Mouse (Mus musculus) midbrain, embryonic 16.5 days (tissue): ENCODE data around the gene Hpgds. TPM values are rescaled to one million over a fixed set of nuclear protein-coding genes. Genes with fewer than 3 reads are reported as not detected.

ENCODE experiments used
- ATAC-seq: fragments of 200-750 bp; cut with Nextera tagmentation; 2 replicates; pipeline ENCODE4 v1.8.0; 2017; ENCODE audit warnings: moderate TSS enrichment
- H3K27ac ChIP-seq: fragments of 300-500 bp; sonication (generic); 2 replicates; pipeline ENCODE4 v1.5.1; 2014; ENCODE audit warnings: mild to moderate bottlenecking, low read length, mixed read lengths
- H3K27me3 ChIP-seq: fragments of 300-500 bp; sonication (generic); 2 replicates; pipeline ENCODE4 v1.6.1; 2014; ENCODE audit warnings: low read depth, low read length, mixed read lengths; ENCODE audit not compliant: control insufficient read depth, insufficient read depth
- H3K36me3 ChIP-seq: fragments of 300-500 bp; sonication (generic); 2 replicates; pipeline ENCODE4 v1.6.1; 2014; ENCODE audit warnings: mild to moderate bottlenecking, low read length, moderate library complexity, mixed read lengths; ENCODE audit not compliant: control insufficient read depth, insufficient read depth
- H3K4me1 ChIP-seq: fragments of 300-500 bp; sonication (generic); 2 replicates; pipeline ENCODE4 v1.6.1; 2014; ENCODE audit warnings: mild to moderate bottlenecking, low read length, mixed read lengths; ENCODE audit not compliant: control insufficient read depth, insufficient read depth
- H3K4me2 ChIP-seq: fragments of 300-500 bp; sonication (generic); 2 replicates; pipeline ENCODE4 v1.6.1; 2014; ENCODE audit warnings: mild to moderate bottlenecking, low read length, mixed read lengths
- H3K4me3 ChIP-seq: fragments of 300-500 bp; sonication (generic); 2 replicates; pipeline ENCODE4 v1.5.1; 2014; ENCODE audit warnings: low read depth, mild to moderate bottlenecking, low read length, moderate library complexity, mixed read lengths
- H3K9ac ChIP-seq: fragments of 300-500 bp; sonication (generic); 2 replicates; pipeline ENCODE4 v1.6.1; 2014; ENCODE audit warnings: low read depth, low read length, mixed read lengths
- H3K9me3 ChIP-seq: fragments of 300-500 bp; sonication (generic); replicated peaks from 2 replicates; pipeline ENCODE4 v1.6.1; 2014; ENCODE audit warnings: mild to moderate bottlenecking, low read length, mixed read lengths; ENCODE audit not compliant: control insufficient read depth, poor library complexity, severe bottlenecking
- WGBS: fragments of 180-500 bp; shearing (Covaris S2); extraction: QIAGEN DNeasy Blood & Tissue Kit; methylation state at CpG from one replicate; pipeline ENCODE4 v1.1.7; 2014; 5-methylcytosine and 5-hydroxymethylcytosine counted together
- polyA plus RNA-seq: library from polyadenylated mRNA; unstranded; fragments of >200 nt; fragmentation: Nextera tagmentation; extraction: Ambion mirVana; gene quantifications from 2 replicates; pipeline ENCODE4 v1.2.1, GENCODE M21; 2015

Gene Hpgds
- polyA plus RNA-seq: 3.2 and 3.7 TPM in 2 replicates

DNA sequence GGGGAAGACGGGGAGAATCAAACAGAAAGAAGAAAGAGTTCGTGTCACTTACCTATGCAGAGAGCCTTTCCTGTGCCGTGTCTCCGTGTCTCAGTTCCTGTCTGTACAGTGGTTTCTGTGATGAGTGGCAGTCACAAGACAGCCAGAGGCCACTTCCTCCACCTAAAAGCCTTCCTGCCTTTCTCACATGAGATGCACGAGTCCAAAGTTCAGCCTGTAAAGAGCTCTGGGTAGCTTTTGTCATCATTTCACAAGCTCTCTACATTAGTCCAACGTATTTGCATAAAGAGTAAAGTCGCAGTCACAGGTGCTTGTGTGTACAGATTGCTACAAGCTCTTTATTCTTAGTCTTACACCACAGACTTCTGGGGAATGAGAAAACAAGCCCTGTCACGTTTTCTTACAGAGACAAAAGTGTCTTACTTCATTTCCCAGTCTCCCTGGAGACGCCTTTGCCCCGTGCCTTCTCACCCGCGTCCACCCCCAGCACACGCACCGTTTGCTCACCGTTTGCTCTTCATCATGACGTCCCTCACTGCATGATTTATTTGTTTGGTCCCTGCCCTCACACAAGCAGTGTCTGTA is at the start of gene Hpgds:
Gene Hpgds (minus strand): TSS at position 288 of the 585 bp plus-strand sequence.
- Histone ChIP-seq H3K27me3 (no peaks in the 10 kb centered on the region), H3K4me1 (peaks cover 7% of the 10 kb centered on the region; the same call in 1 of the 2 replicates), H3K27ac (no peak within 1 kb of the TSS), H3K4me2 (peak within 1 kb of the TSS; percentile 36), H3K36me3 (no peaks in the 10 kb centered on the region), H3K9me3 (no peaks in the 10 kb centered on the region), H3K9ac (no peak within 1 kb of the TSS), H3K4me3 (no peak within 1 kb of the TSS)
- 23% methylated on average over 16 of the region's 16 CpGs for WGBS
- peak; percentile 54 for ATAC-seq

DNA sequence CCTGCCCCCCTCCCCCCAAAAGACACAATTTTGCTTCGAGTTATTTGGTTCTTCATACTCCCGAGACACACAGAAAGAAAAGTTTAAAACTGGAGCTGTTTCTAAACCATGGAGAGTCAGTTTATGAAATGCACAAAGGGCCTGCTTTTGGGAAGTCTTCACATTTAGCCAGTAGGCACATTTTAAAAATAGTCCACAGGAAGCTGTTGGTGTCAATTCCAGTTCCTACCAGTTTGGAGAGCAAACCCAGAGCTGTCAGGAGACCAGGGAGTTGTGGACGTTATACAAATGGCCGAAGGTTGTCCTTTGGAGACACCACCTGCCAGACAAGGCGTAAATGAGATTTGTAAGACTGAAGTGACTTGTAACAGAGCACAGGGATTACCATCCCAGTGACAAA is 20.3 kb upstream of the Hpgds start:
- Histone ChIP-seq H3K4me2 (no peak overlapping the region), H3K27me3 (no peaks in the 10 kb centered on the region), H3K36me3 (no peaks in the 10 kb centered on the region), H3K4me1 (no peaks in the 10 kb centered on the region), H3K27ac (no peak overlapping the region), H3K9ac (no peak overlapping the region), H3K4me3 (no peak overlapping the region), H3K9me3 (no peaks in the 10 kb centered on the region)
- WGBS: 52% methylated on average over 5 of the region's 5 CpGs
- no peak for ATAC-seq

DNA sequence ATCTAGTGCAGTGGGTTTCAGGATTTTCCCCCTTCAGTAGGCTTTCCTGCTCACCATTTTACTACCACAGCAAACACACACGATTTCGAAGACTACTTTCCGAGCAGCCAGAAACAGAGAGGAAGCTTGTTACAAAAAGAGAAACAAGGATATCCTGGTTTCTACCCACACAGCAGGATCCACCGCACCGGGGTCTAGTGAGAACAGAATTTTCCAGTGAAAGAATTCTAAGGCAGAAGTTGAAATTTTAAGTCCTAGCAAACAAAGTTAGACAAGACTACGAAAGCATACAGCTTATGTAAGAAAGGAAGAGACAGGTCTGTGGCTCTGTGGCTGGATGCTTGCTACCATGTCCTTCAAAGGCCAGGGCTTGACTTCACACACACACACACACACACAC is 19.4 kb upstream of the Hpgds start:
- Histone ChIP-seq H3K27ac (no peak overlapping the region), H3K36me3 (no peaks in the 10 kb centered on the region), H3K27me3 (no peaks in the 10 kb centered on the region), H3K4me1 (no peaks in the 10 kb centered on the region), H3K9ac (no peak overlapping the region), H3K4me2 (no peak overlapping the region), H3K4me3 (no peak overlapping the region), H3K9me3 (no peaks in the 10 kb centered on the region)
- no peak for ATAC-seq
- WGBS: 76% methylated on average over 6 of the region's 6 CpGs

DNA sequence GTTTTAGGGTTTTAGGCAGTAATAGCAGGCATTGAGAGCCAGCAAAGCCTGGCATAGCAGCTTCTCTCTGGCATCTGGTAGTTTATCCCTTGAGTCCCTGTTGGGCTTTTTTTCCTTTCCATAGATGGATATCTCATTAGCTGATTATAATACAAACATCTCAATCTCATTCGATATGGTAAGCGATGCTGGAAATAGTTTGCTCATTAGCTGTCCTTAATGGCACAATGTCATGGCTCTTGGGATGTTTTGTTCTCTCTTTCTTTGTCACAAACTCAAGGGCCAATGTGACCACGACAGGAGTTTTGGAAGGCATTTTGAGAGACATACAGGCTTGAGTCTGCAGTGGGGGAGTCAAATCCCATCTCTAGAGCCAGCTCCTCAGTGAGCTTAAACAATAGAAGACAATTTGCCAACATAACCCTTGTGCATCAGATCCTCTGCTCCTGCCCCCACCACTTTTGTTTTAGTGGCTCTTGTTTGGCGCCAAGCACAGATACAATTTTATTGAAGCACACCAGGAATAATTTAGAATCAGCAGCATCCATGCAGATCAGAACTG is 14.8 kb upstream of the Hpgds start:
- Histone ChIP-seq H3K4me1 (no peaks in the 10 kb centered on the region), H3K36me3 (no peaks in the 10 kb centered on the region), H3K9me3 (no peaks in the 10 kb centered on the region), H3K9ac (no peak overlapping the region), H3K4me3 (no peak overlapping the region), H3K27me3 (no peaks in the 10 kb centered on the region), H3K4me2 (no peak overlapping the region), H3K27ac (no peak overlapping the region)
- 58% methylated on average over 4 of the region's 4 CpGs for WGBS
- ATAC-seq: no peak

DNA sequence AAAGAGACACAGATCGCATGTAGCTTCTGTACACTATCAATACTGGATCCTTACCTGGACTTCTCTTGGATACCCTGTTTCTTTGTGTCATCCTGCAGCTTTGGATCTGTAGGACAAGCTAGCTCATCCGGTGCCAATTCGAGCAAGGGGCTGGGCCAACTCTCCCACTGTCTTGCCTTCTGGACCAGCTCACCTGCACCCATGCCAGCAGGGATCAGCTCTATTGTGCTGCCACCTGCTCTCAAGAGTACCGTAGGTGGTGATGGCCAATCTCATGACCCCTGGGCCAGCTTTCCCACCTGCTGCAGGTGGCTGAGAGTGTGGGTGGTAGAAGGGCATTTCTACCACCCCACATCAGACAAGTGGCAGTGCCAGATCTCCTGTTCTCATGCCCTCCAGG is 12.3 kb upstream of the Hpgds start:
- no peak for ATAC-seq
- no peaks in the 10 kb centered on the region for H3K27me3 ChIP-seq
- H3K4me1 ChIP-seq: no peaks in the 10 kb centered on the region
- no peak overlapping the region for H3K27ac ChIP-seq
- H3K9me3 ChIP-seq: no peaks in the 10 kb centered on the region
- 89% methylated on average over 4 of the region's 4 CpGs for WGBS
- no peaks in the 10 kb centered on the region for H3K36me3 ChIP-seq
- H3K4me3 ChIP-seq: no peak overlapping the region
- H3K9ac ChIP-seq: no peak overlapping the region
- H3K4me2 ChIP-seq: no peak overlapping the region

DNA sequence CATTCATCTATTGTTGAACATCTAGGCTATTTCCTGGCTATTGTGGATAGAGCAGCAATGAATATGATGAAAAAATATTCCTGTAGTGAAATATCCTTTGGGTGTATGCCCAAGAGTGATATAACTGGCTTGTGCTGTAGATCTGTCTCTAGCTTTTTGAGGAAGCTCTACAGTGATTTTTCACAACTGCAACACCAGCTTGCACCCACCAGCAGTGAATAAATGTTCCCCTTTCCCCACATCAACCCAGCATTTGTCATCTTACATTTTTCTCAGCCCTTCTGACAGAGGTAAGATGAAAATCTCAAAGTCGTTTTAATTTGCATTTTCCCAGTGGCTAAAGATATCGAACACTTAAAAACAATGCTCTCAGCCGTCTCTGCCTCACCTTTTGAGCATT is 8.9 kb upstream of the Hpgds start:
- WGBS: 75% methylated on average over 3 of the region's 3 CpGs
- Histone ChIP-seq H3K4me3 (no peak overlapping the region), H3K9me3 (no peaks in the 10 kb centered on the region), H3K27me3 (no peaks in the 10 kb centered on the region), H3K27ac (no peak overlapping the region), H3K4me1 (no peaks in the 10 kb centered on the region), H3K9ac (no peak overlapping the region), H3K4me2 (no peak overlapping the region), H3K36me3 (no peaks in the 10 kb centered on the region)
- ATAC-seq: no peak

DNA sequence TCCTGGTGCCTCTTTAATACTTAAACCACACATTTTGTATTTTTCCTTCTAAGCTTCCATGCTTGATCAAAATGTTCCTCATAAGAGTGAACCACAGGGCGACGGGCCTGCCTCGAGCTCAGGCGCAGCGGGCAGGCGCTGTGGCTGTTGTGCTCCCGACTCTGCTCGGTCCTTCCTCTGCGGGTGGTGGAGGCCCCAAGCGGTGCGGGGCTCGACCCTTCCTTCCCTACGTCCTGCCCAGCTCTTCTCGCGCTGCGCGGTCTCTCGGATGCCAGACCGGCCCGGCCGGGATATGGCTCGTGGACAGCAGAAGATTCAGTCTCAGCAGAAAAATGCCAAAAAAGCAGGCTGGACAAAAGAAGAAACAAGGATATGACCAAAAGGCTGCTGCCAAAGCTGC is 6.0 kb upstream of the Hpgds start:
- no peak overlapping the region for H3K27ac ChIP-seq
- no peaks in the 10 kb centered on the region for H3K4me1 ChIP-seq
- H3K9me3 ChIP-seq: no peaks in the 10 kb centered on the region
- no peak overlapping the region for H3K9ac ChIP-seq
- peak overlapping the region; percentile 41 for H3K4me2 ChIP-seq
- ATAC-seq: no peak
- peak overlapping the region; percentile 21 for H3K4me3 ChIP-seq
- 8% methylated on average over 22 of the region's 22 CpGs for WGBS
- H3K36me3 ChIP-seq: no peaks in the 10 kb centered on the region
- H3K27me3 ChIP-seq: no peaks in the 10 kb centered on the region

DNA sequence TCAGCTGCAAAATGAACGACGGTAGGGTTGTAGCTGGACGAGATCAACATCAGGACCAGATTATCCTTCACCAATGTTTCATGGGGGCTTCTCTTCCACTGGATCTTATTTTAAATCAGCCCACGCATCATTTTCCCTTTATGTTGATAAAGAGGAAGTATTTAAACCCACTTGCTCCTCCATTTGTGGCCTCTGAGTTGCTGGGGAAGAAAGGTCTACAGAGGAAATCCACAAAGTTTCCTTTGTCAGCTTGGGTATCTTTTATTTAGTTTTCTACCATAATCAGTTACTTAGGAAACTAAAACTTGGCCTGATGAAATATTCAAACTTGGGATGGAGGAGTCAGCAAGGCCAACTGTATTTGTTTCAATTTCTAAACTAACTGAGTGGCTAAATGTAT is 1.7 kb upstream of the Hpgds start:
- no peaks in the 10 kb centered on the region for H3K27me3 ChIP-seq
- no peak overlapping the region for H3K27ac ChIP-seq
- ATAC-seq: no peak
- H3K9me3 ChIP-seq: no peaks in the 10 kb centered on the region
- no peak overlapping the region for H3K4me2 ChIP-seq
- H3K4me1 ChIP-seq: peaks cover 4% of the 10 kb centered on the region; the same call in 1 of the 2 replicates
- no peak overlapping the region for H3K9ac ChIP-seq
- WGBS: 90% methylated on average over 4 of the region's 4 CpGs
- H3K4me3 ChIP-seq: no peak overlapping the region
- H3K36me3 ChIP-seq: no peaks in the 10 kb centered on the region

DNA sequence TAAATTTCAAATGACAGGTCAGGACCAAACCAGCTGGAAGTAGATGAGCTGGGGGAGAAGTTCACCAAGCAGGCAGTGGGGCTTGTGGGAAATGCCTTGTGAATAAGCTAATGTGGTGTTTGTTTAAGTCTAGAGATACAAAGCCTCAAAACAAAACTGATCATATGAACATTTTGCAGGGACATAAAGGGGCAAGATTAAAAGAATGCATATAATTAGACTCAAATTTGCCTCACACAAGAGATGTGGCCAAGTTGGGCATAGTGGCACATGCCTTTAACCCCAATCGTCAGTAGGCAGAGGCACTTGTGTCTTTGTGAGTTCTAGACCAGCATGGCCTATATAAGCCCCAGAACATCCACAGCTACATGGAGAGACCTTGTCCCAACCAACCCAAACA is 2.4 kb downstream of the Hpgds start:
- WGBS: 77% methylated on average over 1 of the region's 1 CpGs
- H3K4me2 ChIP-seq: no peak overlapping the region
- no peak overlapping the region for H3K27ac ChIP-seq
- H3K9ac ChIP-seq: no peak overlapping the region
- no peaks in the 10 kb centered on the region for H3K27me3 ChIP-seq
- no peak overlapping the region for H3K4me3 ChIP-seq
- H3K9me3 ChIP-seq: no peaks in the 10 kb centered on the region
- H3K4me1 ChIP-seq: peaks cover 7% of the 10 kb centered on the region; the same call in 1 of the 2 replicates
- ATAC-seq: no peak
- H3K36me3 ChIP-seq: no peaks in the 10 kb centered on the region
